Mouse (Mus musculus) E14TG2a.4 (cell line): ENCODE measurements around the gene Mgat4e.

Source experiments
- CTCF ChIP-seq: conservative IDR thresholded peaks from 2 replicates; pipeline ENCODE4 v1.5.1; 2014; ENCODE audit warnings: low read length
- NANOG ChIP-seq: IDR thresholded peaks from 2 replicates; pipeline ENCODE4 v1.6.1; 2014; ENCODE audit warnings: borderline replicate concordance, low read length, mixed read lengths
- POU5F1 ChIP-seq: IDR thresholded peaks from 2 replicates; pipeline ENCODE4 v1.6.1; 2014; ENCODE audit warnings: low read length, borderline replicate concordance

DNA sequence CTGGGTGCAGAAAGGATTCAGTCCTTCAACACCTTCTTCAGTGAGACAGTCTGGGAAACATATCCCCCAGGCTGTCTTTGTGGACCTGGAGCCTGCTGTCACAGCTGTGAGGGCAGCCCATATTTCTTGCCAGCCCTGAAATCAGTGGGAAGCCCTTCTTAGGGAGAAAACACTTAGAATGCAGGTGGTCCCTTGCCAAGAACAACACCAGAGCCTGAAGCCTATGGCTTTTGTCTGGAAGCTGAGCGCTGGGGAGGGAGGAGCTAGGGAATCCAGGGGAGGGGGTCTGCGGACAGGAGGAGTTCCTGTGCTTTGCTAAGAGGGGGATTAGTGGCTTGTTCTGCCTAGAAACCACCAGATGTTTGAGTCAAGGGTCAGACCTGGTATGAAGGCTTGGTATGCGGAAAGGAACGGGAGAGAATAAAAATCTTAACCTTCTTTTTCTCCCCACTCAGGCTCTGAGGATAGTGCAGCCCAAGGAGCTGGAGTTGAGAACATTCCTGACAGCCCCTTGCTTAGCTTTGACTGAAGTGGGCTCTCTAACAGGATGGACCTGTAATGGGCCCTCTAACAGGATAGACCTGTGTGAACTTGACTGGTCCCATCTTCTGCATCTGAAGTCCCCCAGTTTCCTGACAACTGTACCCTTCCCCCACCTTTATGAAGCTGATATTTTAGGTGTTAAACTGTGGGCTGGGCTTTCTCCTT is 32.8 kb downstream of the Mgat4e start:
- TF ChIP-seq CTCF (no peak), POU5F1 (no peak), NANOG (no peak)
